Mouse (Mus musculus): ENCODE results near the gene Ercc5. TPM values are rescaled to one million over a fixed set of nuclear protein-coding genes. Genes with fewer than 3 reads are reported as not detected.

The Ercc5 gene
- polyA plus RNA-seq, 1 experiment from 2014 or later: 13.7 TPM

GRCm38 (mm10) chr1:44218876-44219275, 71.3 kb downstream of the Ercc5 start, which contains the start of gene Mettl21e:
Gene Mettl21e, minus strand, starts transcription at chr1:44218961.
- Histone ChIP-seq H3K4me3 (ENCODE audit: control insufficient read depth in 1 of 2, insufficient read depth in 1 of 2, low read depth in 1 of 2, low read length in 2 of 2) (no peak within 1 kb of the TSS), H3K27me3 (ENCODE audit: control insufficient read depth, insufficient read depth, low read length) (no peaks in the 10 kb centered on the region), H3K36me3 (ENCODE audit: control insufficient read depth, insufficient read depth, low read length) (no peaks in the 10 kb centered on the region), H3K9me3 (ENCODE audit: control insufficient read depth, low read length) (no peaks in the 10 kb centered on the region), H3K9ac (ENCODE audit: low read length) (no peak within 1 kb of the TSS), H3K4me1 (ENCODE audit: control insufficient read depth in 2 of 2, insufficient read depth in 2 of 2, low read length in 2 of 2) (peaks cover 0 to 13% of the 10 kb centered on the region in 2 experiments; a peak in 2 of 4 replicates), H3K4me2 (ENCODE audit: low read length) (no peak within 1 kb of the TSS), H3K27ac (replicated peaks in 1 of 2; ENCODE audit: control insufficient read depth in 1 of 2, insufficient read depth in 1 of 2, low read depth in 2 of 2, low read length in 2 of 2) (no peak within 1 kb of the TSS)
- WGBS: 41% methylated on average over 1 of the region's 1 CpGs
- no peak for ATAC-seq (ENCODE audit: insufficient number of reproducible peaks, insufficient read depth, low FRiP score, low read depth)

DNA sequence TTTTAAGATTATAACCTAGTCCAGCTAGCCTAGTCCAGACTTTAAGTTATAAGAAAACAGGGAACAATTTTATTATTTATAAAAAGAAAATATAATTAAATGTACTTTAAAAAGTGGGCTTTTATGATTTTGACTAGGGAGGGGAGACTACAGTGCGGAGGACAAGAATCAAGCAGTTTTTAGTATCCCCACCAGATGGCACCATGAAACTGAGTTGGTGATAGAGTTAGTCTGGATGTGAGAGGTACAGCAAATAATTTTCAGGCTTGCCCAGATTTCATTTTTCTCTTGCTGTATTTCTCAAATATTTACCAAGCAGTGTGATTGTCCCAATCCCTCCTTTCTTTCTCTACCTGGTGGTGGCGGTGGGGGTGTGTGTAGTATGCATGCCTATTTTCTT, 81.5 kb downstream of the Ercc5 start:
- no peak for ATAC-seq (ENCODE audit: insufficient number of reproducible peaks, insufficient read depth, low FRiP score, low read depth)
- no peak overlapping the region for H3K9ac ChIP-seq (ENCODE audit: low read length)
- no peak overlapping the region for H3K4me2 ChIP-seq (ENCODE audit: low read length)
- no peaks in the 10 kb centered on the region for H3K36me3 ChIP-seq (ENCODE audit: control insufficient read depth, insufficient read depth, low read length)
- 49% methylated on average over 2 of the region's 2 CpGs for WGBS
- H3K27me3 ChIP-seq (ENCODE audit: control insufficient read depth, insufficient read depth, low read length): no peaks in the 10 kb centered on the region
- no peaks in the 10 kb centered on the region for H3K4me1 ChIP-seq (ENCODE audit: control insufficient read depth in 2 of 2, insufficient read depth in 2 of 2, low read length in 2 of 2)
- no peak overlapping the region for H3K27ac ChIP-seq (replicated peaks in 1 of 2; ENCODE audit: control insufficient read depth in 1 of 2, insufficient read depth in 1 of 2, low read depth in 2 of 2, low read length in 2 of 2)
- H3K9me3 ChIP-seq (ENCODE audit: control insufficient read depth, low read length): no peaks in the 10 kb centered on the region
- H3K4me3 ChIP-seq (ENCODE audit: control insufficient read depth in 1 of 2, insufficient read depth in 1 of 2, low read depth in 1 of 2, low read length in 2 of 2): no peak overlapping the region

Other genes with a start within 250 kb of the Ercc5 start
- gene Tpp2, start 214.1 kb upstream of the Ercc5 start, polyA plus RNA-seq (2014; fragmentation: Nextera tagmentation; extraction: Ambion mirVana): 49.3 and 49.8 TPM in 2 replicates
- 0.28 and 0.47 TPM in 2 replicates for gene Mettl21c, start 127.7 kb upstream of the Ercc5 start, polyA plus RNA-seq (2014; fragmentation: Nextera tagmentation; extraction: Ambion mirVana)
- gene Gm8251, start 85.8 kb upstream of the Ercc5 start, polyA plus RNA-seq (2014; fragmentation: Nextera tagmentation; extraction: Ambion mirVana): 0.07 TPM in 1 of 2 replicates, not detected in the other
- gene Tex30, start 45.3 kb upstream of the Ercc5 start, polyA plus RNA-seq (2014; fragmentation: Nextera tagmentation; extraction: Ambion mirVana): 66.1 and 69.7 TPM in 2 replicates
- gene Kdelc1, start 28.9 kb upstream of the Ercc5 start, polyA plus RNA-seq (2014; fragmentation: Nextera tagmentation; extraction: Ambion mirVana): 44.6 and 48.8 TPM in 2 replicates
- 12.2 and 15.3 TPM in 2 replicates for gene Bivm, start 28.8 kb upstream of the Ercc5 start, polyA plus RNA-seq (2014; fragmentation: Nextera tagmentation; extraction: Ambion mirVana)
- 0.05 TPM in 1 of 2 replicates, not detected in the other for gene Mettl21e, start 71.2 kb downstream of the Ercc5 start, polyA plus RNA-seq (2014; fragmentation: Nextera tagmentation; extraction: Ambion mirVana)